Mouse (Mus musculus) liver, postnatal 0 days (tissue): Measurements from ENCODE around the gene Klb.

Experiments used
- CTCF ChIP-seq: sonication (generic); IDR thresholded peaks from 2 replicates; pipeline ENCODE4 v1.5.1; 2016; ENCODE audit warnings: antibody characterized with exemption, low read depth
- EP300 ChIP-seq: IDR thresholded peaks from 2 replicates; pipeline ENCODE4 v1.6.1; 2016; ENCODE audit warnings: antibody characterized with exemption, low read depth, mild to moderate bottlenecking

DNA sequence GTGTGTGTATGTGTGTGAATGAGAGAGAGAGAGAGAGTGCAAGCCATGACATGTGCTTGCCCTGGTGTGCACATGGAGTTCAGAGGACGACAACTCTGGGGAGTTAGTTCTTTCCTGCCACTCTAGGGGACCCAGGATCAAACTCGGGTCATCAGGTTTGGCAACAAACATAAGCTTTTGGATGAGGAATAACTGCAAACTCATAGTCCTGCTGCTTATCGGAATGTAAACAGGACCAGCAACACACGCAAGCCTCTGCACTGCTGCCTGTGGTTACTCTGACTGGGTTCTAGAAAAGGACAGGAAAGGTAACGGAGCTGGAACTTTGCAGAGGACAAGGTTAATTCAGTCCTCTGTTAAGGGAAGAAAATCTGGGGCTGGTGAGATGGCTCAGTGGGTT is 77.1 kb downstream of the Klb start:
- TF ChIP-seq CTCF (no peak), EP300 (no peak)
